ENCODE assay signal across 8 mouse cellular contexts in genomic region chr13:80884377-80884983, GRCm38 (mm10). TPM values are rescaled to one million over a fixed set of nuclear protein-coding genes. Genes with fewer than 3 reads are reported as not detected.
DNase-seq lines count a peak whose midpoint lies in the region; ATAC-seq lines count a peak whose summit lies in the region.

No protein-coding gene starts in this region.

- DNase-seq in adrenal gland, adult (ENCODE audit: inconsistent age in 2 of 2, low spot score in 1 of 2): peak; percentile 81 to 90
- no peak for DNase-seq in adrenal gland, adult 18-20 months (ENCODE audit: low spot score in 2 of 2)
- peak; percentile 87 for DNase-seq in embryonic facial prominence, embryonic 10.5 days (ENCODE audit: low spot score)
- DNase-seq in heart, adult 11 months: peak; percentile 98
- DNase-seq in kidney, adult 11 months: peak; percentile 81
- DNase-seq in limb, embryonic 10.5 days (ENCODE audit: low spot score): peak; percentile 79
- DNase-seq in spleen, adult 12 weeks (ENCODE audit: low spot score): peak; percentile 68

- peak overlapping the region; percentile 99 for H3K9ac ChIP-seq in midbrain, embryonic 12.5 days (replicated peaks)

- peak overlapping the region; percentile 90 for H3K4me3 ChIP-seq in embryonic facial prominence, embryonic 10.5 days
- H3K4me3 ChIP-seq in limb, embryonic 10.5 days: peak overlapping the region; percentile 82
- H3K4me3 ChIP-seq in midbrain, embryonic 12.5 days: peak overlapping the region; percentile 87

- peak overlapping the region; percentile 52 for H3K4me2 ChIP-seq in midbrain, embryonic 12.5 days (replicated peaks)

- no peak for ATAC-seq in midbrain, embryonic 12.5 days (ENCODE audit: low FRiP score, low read depth)

- no peaks in the 10 kb centered on the region for H3K9me3 ChIP-seq in embryonic facial prominence, embryonic 10.5 days
- no peaks in the 10 kb centered on the region for H3K9me3 ChIP-seq in limb, embryonic 10.5 days (replicated peaks)
- no peaks in the 10 kb centered on the region for H3K9me3 ChIP-seq in midbrain, embryonic 12.5 days

- peak overlapping the region; percentile 100 for H3K27ac ChIP-seq in embryonic facial prominence, embryonic 10.5 days (replicated peaks)
- peak overlapping the region; percentile 100 for H3K27ac ChIP-seq in limb, embryonic 10.5 days
- H3K27ac ChIP-seq in midbrain, embryonic 12.5 days (replicated peaks): peak overlapping the region; percentile 100

- under 1% methylated on average over 15 of the region's 15 CpGs for WGBS in embryonic facial prominence, embryonic 10.5 days
- WGBS in limb, embryonic 10.5 days: under 1% methylated on average over 15 of the region's 15 CpGs
- under 1% methylated on average over 15 of the region's 15 CpGs for WGBS in midbrain, embryonic 12.5 days

- no peaks in the 10 kb centered on the region for H3K27me3 ChIP-seq in embryonic facial prominence, embryonic 10.5 days (replicated peaks; ENCODE audit: low read depth, poor library complexity, severe bottlenecking)
- no peaks in the 10 kb centered on the region for H3K27me3 ChIP-seq in limb, embryonic 10.5 days (ENCODE audit: low read depth, poor library complexity, severe bottlenecking)
- no peaks in the 10 kb centered on the region for H3K27me3 ChIP-seq in midbrain, embryonic 12.5 days

- H3K36me3 ChIP-seq in embryonic facial prominence, embryonic 10.5 days (replicated peaks): peaks cover 22% of the 10 kb centered on the region
- peaks cover 20% of the 10 kb centered on the region for H3K36me3 ChIP-seq in limb, embryonic 10.5 days
- peaks cover 11% of the 10 kb centered on the region for H3K36me3 ChIP-seq in midbrain, embryonic 12.5 days

- H3K4me1 ChIP-seq in embryonic facial prominence, embryonic 10.5 days: 0 out of 2 replicates have a peak, but pooled peaks cover 3% of the 10 kb centered on the region
- H3K4me1 ChIP-seq in limb, embryonic 10.5 days: peaks cover 4% of the 10 kb centered on the region; the same call in 1 of the 2 replicates
- H3K4me1 ChIP-seq in midbrain, embryonic 12.5 days: peaks cover 6% of the 10 kb centered on the region

RNA-seq across cellular contexts. Expression of gene Arrdc3, which starts 1.3 kb away (rescaled TPM):
- 100 to 1,000 TPM in 1 of 2 experiments, 10 to 100 TPM in 1; 59.6 to 136 TPM for total RNA-seq in adrenal gland, adult 18-20 months (2021)
- polyA plus RNA-seq in embryonic facial prominence, embryonic 10.5 days (2016; fragmentation: Nextera tagmentation; extraction: Ambion mirVana): 52.2 and 56.2 TPM in 2 replicates
- polyA plus RNA-seq in limb, embryonic 10.5 days (2016; fragmentation: Nextera tagmentation; extraction: Ambion mirVana): 48.6 and 72.1 TPM in 2 replicates
- polyA plus RNA-seq in midbrain, embryonic 12.5 days (2016; fragmentation: Nextera tagmentation; extraction: Ambion mirVana): 56.3 and 63.0 TPM in 2 replicates

Comparison
In these comparisons a context has a peak if more than half of its experiments do, and no peak if none do; other contexts are left out.
1. DNase-seq: peak in adrenal gland, adult (2 of 2), embryonic facial prominence, embryonic 10.5 days (single experiment), heart, adult 11 months (single experiment), kidney, adult 11 months (single experiment), limb, embryonic 10.5 days (single experiment) and spleen, adult 12 weeks (single experiment); none in adrenal gland, adult 18-20 months (0 of 2).
2. Peak in every context shown above with its lines, with median percentiles within 50 percentile points of each other: H3K27ac ChIP-seq and H3K4me3 ChIP-seq.